Mouse (Mus musculus) spleen, adult 2 months (tissue): ENCODE measurements around the gene Cblc. TPM values are rescaled to one million over a fixed set of nuclear protein-coding genes. Genes with fewer than 3 reads are reported as not detected.
A peak's percentile ranks its signal among the peaks of the same experiment; 100 is the strongest.

Experiments
- DNase-seq, 2 experiments: peaks; one replicate each; pipeline versions ENCODE4 v3.0.0 to v3.0.0-alpha.2; 2012 to 2021; ENCODE audit warnings: low spot score in 2 of 2, low read depth in 1 of 2
- H3K27ac ChIP-seq: fragments of 200-500 bp; 2 replicates; pipeline ENCODE4 v1.5.1; 2012; ENCODE audit warnings: low read length, inconsistent platforms; ENCODE audit not compliant: insufficient read depth
- H3K27me3 ChIP-seq: fragments of 200-500 bp; 2 replicates; pipeline ENCODE4 v1.6.1; 2012; ENCODE audit warnings: mild to moderate bottlenecking, moderate library complexity, low read length, inconsistent platforms; ENCODE audit not compliant: control insufficient read depth, insufficient read depth
- H3K36me3 ChIP-seq: fragments of 200-500 bp; 2 replicates; pipeline ENCODE4 v1.6.1; 2012; ENCODE audit warnings: mild to moderate bottlenecking, low read length, inconsistent platforms; ENCODE audit not compliant: control insufficient read depth, insufficient read depth
- H3K4me1 ChIP-seq: fragments of 200-500 bp; 2 replicates; pipeline ENCODE4 v1.6.1; 2011; ENCODE audit warnings: inconsistent platforms; ENCODE audit not compliant: control insufficient read depth, insufficient read depth, insufficient read length
- H3K4me3 ChIP-seq: fragments of 200-500 bp; 2 replicates; pipeline ENCODE4 v1.5.1; 2011; ENCODE audit warnings: mild to moderate bottlenecking, inconsistent platforms; ENCODE audit not compliant: insufficient read depth, insufficient read length; ENCODE audit errors: extremely low read depth
- CTCF ChIP-seq: fragments of 200-500 bp; IDR thresholded peaks from 2 replicates; pipeline ENCODE4 v1.5.1; 2011; ENCODE audit warnings: mild to moderate bottlenecking, inconsistent platforms; ENCODE audit not compliant: insufficient read depth, insufficient read length, insufficient replicate concordance; ENCODE audit errors: extremely low read depth
- POLR2A ChIP-seq: fragments of 200-500 bp; IDR thresholded peaks from 2 replicates; pipeline ENCODE4 v1.6.1; 2011; ENCODE audit warnings: low read depth, low read length, inconsistent platforms
- WGBS: fragments of 180-500 bp; shearing (Covaris S2); methylation state at CpG from one replicate; pipeline ENCODE4 v1.1.7; 2018; 5-methylcytosine and 5-hydroxymethylcytosine counted together
- polyA plus RNA-seq: library from polyadenylated mRNA; depleted of rRNA; stranded (reverse); fragments of >200 nt; gene quantifications from 2 replicates; pipeline ENCODE4 v1.2.3, GENCODE M21; 2012

Cblc gene
- polyA plus RNA-seq, 1 experiment: 1.4 TPM

- H3K36me3 ChIP-seq: no peaks in the 10 kb centered on the region
- no peak for TF ChIP-seq POLR2A
- TF ChIP-seq CTCF: no peak
- H3K4me3 ChIP-seq: peak overlapping the region; percentile 42; the same call in 1 of the 2 replicates
- no peak overlapping the region for H3K27ac ChIP-seq
- WGBS: 2% methylated on average over 28 of the region's 28 CpGs
- peaks cover 8% of the 10 kb centered on the region for H3K4me1 ChIP-seq
- peaks cover 15% of the 10 kb centered on the region for H3K27me3 ChIP-seq
- peak in 1 of 2 experiments; percentile 41 for DNase-seq
Measured at GRCm38 (mm10) chr7:19770375-19770754, 26.2 kb downstream of the Cblc start.

- H3K36me3 ChIP-seq: no peaks in the 10 kb centered on the region
- peaks cover 8% of the 10 kb centered on the region for H3K4me1 ChIP-seq
- TF ChIP-seq POLR2A (no peak), CTCF (no peak)
- H3K27me3 ChIP-seq: peaks cover 15% of the 10 kb centered on the region
- no peak for DNase-seq
- no peak overlapping the region for H3K27ac ChIP-seq
- 12% methylated on average over 16 of the region's 16 CpGs for WGBS
- H3K4me3 ChIP-seq: peak overlapping the region; percentile 42; the same call in 1 of the 2 replicates
Measured at GRCm38 (mm10) chr7:19769434-19770374, 26.9 kb downstream of the Cblc start.

DNA sequence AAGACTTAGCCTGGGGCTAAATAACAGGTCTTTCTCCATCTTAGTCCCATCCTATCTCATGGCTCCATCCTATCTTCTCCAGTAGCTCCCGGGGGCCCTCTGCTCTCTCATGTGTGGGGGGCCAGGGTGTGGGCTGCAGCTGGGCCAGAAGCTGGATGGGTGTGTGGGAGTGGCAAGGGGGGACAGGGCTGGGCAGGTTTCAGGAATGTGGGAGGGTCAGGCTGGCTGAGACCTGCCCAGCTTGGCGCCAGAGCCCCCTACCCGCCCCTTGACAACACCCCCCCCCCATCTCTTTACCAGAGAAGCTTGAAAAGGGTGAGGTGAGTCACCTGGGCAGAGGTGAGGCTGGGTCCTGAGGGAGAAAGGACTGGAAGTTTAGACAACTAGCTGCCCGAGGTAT is 27.6 kb downstream of the Cblc start:
- Histone ChIP-seq H3K36me3 (no peaks in the 10 kb centered on the region), H3K27me3 (peaks cover 15% of the 10 kb centered on the region), H3K27ac (no peak overlapping the region), H3K4me1 (peaks cover 8% of the 10 kb centered on the region), H3K4me3 (no peak overlapping the region)
- 69% methylated on average over 4 of the region's 4 CpGs for whole genome bisulfite sequencing
- no peak for TF ChIP-seq POLR2A
- TF ChIP-seq CTCF: no peak
- no peak for DNase-seq

- H3K4me1 ChIP-seq: peaks cover 8% of the 10 kb centered on the region
- peaks cover 15% of the 10 kb centered on the region for H3K27me3 ChIP-seq
- DNase-seq: no peak
- H3K27ac ChIP-seq: no peak overlapping the region
- WGBS: 89% methylated on average over 14 of the region's 14 CpGs
- no peak for TF ChIP-seq CTCF
- TF ChIP-seq POLR2A: no peak
- no peaks in the 10 kb centered on the region for H3K36me3 ChIP-seq
- H3K4me3 ChIP-seq: no peak overlapping the region
Measured at GRCm38 (mm10) chr7:19768251-19768650, 28.4 kb downstream of the Cblc start.

DNA sequence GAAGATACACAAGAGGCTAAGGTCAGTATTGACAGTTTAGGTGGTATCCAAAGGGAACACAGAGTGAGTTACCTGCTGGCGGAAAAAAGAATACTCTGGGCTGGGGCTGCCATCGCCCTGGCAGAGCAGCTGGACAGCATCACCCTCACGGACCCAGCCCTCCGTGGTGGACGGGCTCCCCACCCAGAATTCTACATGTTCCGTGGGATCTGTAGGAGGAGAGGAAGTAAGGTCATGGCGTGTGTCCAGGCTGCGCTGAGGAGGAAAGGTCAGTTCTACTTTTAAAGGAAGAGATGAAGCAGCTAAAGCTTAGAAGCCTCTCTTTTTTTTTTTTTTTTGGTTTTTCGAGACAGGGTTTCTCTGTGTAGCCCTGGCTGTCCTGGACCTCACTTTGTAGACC is 32.0 kb downstream of the Cblc start:
- Histone ChIP-seq H3K36me3 (no peaks in the 10 kb centered on the region), H3K4me3 (no peak overlapping the region), H3K4me1 (no peaks in the 10 kb centered on the region; the same call in 1 of the 2 replicates), H3K27me3 (0 out of 2 replicates have a peak, but pooled peaks cover 5% of the 10 kb centered on the region), H3K27ac (no peak overlapping the region)
- 85% methylated on average over 9 of the region's 9 CpGs for WGBS
- TF ChIP-seq CTCF (no peak), POLR2A (no peak)
- no peak for DNase-seq

DNA sequence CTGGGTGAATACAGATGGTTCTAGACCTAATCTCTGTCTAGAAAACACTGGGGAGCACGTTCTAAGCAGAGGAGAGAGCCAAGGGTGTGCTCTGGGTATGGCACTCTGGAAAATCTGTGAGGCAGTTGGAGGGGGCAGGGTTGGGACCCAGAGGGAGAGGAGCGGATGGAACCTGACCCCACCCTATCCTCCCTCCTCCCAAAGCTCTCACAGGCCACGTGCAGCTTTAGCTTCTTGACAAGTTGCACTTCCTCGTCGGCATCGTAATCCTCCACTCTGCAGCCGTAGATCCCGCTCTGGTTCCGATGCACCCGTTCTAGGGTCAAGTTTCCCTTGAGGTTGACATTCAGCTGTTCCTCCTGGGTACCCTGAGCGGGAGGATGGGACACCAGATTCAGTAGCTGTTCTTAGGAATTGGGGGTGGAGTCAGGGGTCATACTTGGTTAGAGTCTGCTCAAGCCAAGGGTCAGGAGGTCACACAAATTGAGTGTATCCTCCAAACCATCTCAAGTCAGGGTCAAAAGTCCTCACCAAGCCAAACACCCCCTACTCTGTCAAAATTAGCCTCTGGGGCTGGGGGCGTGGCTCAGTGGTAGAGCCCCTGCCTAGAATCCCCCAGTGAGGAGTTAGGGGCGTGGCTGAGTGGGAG is 32.7 kb downstream of the Cblc start:
- 85% methylated on average over 13 of the region's 13 CpGs for WGBS
- Histone ChIP-seq H3K4me1 (no peaks in the 10 kb centered on the region), H3K27me3 (0 out of 2 replicates have a peak, but pooled peaks cover 2% of the 10 kb centered on the region), H3K36me3 (no peaks in the 10 kb centered on the region), H3K4me3 (no peak overlapping the region), H3K27ac (no peak overlapping the region)
- no peak for DNase-seq
- no peak for TF ChIP-seq POLR2A
- no peak for TF ChIP-seq CTCF

DNA sequence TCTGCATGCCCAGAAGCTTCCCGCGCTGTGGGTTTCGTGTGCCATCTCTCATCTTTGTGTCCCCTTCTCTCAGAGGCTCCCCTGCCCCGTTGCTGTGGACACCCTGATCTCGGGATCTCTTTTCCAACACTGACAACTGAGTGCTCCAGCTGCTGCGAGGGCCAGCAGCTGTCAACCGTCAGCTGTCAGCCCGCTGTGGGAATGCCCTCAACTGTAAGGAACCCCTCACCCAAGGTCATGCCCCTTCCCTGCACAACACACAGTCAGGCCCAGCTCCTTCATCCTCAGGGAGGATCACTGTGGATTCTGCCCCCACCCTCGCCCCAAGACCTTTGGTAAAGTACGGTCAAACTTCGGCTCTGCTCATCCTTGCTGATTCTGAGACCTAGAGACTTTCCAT is 34.3 kb downstream of the Cblc start:
- H3K4me1 ChIP-seq: no peaks in the 10 kb centered on the region
- no peak for TF ChIP-seq POLR2A
- no peak for TF ChIP-seq CTCF
- WGBS: 93% methylated on average over 11 of the region's 11 CpGs
- H3K36me3 ChIP-seq: no peaks in the 10 kb centered on the region
- H3K27me3 ChIP-seq: no peaks in the 10 kb centered on the region
- DNase-seq: no peak
- no peak overlapping the region for H3K4me3 ChIP-seq
- no peak overlapping the region for H3K27ac ChIP-seq
